Mouse (Mus musculus) ovary, postnatal 10 days (tissue): ENCODE data around the gene Als2cl.
A peak's percentile ranks its signal among the peaks of the same experiment; 100 is the strongest.

Source experiments
- DNase-seq: peaks from one replicate; pipeline ENCODE4 v3.0.0; 2022; ENCODE audit warnings: low spot score

Als2cl gene

GRCm38 (mm10) chr9:110916786-110917185, 37.1 kb downstream of the Als2cl start, which contains the start of gene Fam240a:
Gene Fam240a, minus strand, starts transcription at chr9:110916861.
- no peak for DNase-seq

- no peak for DNase-seq
Observed at GRCm38 (mm10) chr9:110920665-110921419, 41.2 kb downstream of the Als2cl start.

- DNase-seq, result peak; percentile 49
Observed at GRCm38 (mm10) chr9:110922759-110923158, 43.1 kb downstream of the Als2cl start.

- DNase-seq, result no peak
Observed at GRCm38 (mm10) chr9:110931573-110931972, 51.9 kb downstream of the Als2cl start.

- no peak for DNase-seq
Observed at GRCm38 (mm10) chr9:110933850-110934437, 54.3 kb downstream of the Als2cl start.

- DNase-seq, result no peak
Observed at GRCm38 (mm10) chr9:110935941-110936340, 56.3 kb downstream of the Als2cl start.

- no peak for DNase-seq
Observed at GRCm38 (mm10) chr9:110937506-110938490, 58.1 kb downstream of the Als2cl start.

GRCm38 (mm10) chr9:110944265-110944664, 64.6 kb downstream of the Als2cl start:
- DNase-seq, result no peak

GRCm38 (mm10) chr9:110945343-110945742, 65.7 kb downstream of the Als2cl start:
- DNase-seq, result no peak

- no peak for DNase-seq
Observed at GRCm38 (mm10) chr9:110945926-110946325, 66.3 kb downstream of the Als2cl start, which contains the start of gene Tdgf1. Gene Tdgf1, minus strand, starts transcription at chr9:110946158.

- DNase-seq, result no peak
Observed at GRCm38 (mm10) chr9:110946548-110947044, 66.9 kb downstream of the Als2cl start.

GRCm38 (mm10) chr9:110947261-110947661, 67.6 kb downstream of the Als2cl start:
- no peak for DNase-seq

GRCm38 (mm10) chr9:110947900-110948299, 68.2 kb downstream of the Als2cl start:
- DNase-seq, result no peak

GRCm38 (mm10) chr9:110948813-110949310, 69.2 kb downstream of the Als2cl start:
- no peak for DNase-seq

- DNase-seq, result no peak
Observed at GRCm38 (mm10) chr9:110950109-110950508, 70.4 kb downstream of the Als2cl start.
